Mouse (Mus musculus) liver, postnatal 0 days (tissue): ENCODE data around the gene Syt6.

Source experiments
- CTCF ChIP-seq: sonication (generic); IDR thresholded peaks from 2 replicates; pipeline ENCODE4 v1.5.1; 2016; ENCODE audit warnings: antibody characterized with exemption, low read depth
- EP300 ChIP-seq: IDR thresholded peaks from 2 replicates; pipeline ENCODE4 v1.6.1; 2016; ENCODE audit warnings: antibody characterized with exemption, low read depth, mild to moderate bottlenecking

DNA sequence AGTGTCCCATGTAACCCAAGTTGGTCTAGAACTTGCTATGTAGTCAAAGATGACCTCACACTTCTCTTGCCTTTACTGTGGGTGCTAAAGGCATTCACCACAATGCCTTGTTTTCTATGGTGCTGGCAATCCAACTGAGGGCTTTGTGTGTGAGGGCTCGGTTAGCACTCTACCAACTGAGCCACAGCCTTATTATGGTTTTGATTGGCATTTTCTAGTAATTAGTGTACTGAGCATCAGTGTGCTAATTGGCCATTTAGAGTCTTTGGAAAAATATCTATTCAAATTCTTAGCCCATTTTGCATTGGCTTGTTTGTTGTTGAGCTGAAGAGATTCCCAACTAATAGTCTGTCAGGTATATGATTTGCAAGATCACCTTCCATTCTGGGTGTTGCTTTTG is 62.6 kb downstream of the Syt6 start:
- TF ChIP-seq CTCF (no peak), EP300 (no peak)
